Mouse (Mus musculus): ENCODE results near the gene Zfp60.

- TF ChIP-seq POLR2A (IDR thresholded peaks at IDR 0.05; ENCODE audit: borderline replicate concordance, low read depth, low read length) (no peak), CTCF (IDR thresholded peaks at IDR 0.05; ENCODE audit: low read depth, low read length) (no peak)
Measured at GRCm38 (mm10) chr7:27688815-27689612, 42.2 kb upstream of the Zfp60 start, which contains the start of gene Zfp607b.
